Mouse (Mus musculus) stomach, postnatal 0 days (tissue): ENCODE measurements around the gene Rnf187. TPM values are rescaled to one million over a fixed set of nuclear protein-coding genes. Genes with fewer than 3 reads are reported as not detected.

Source experiments
- ATAC-seq: fragments of 200-750 bp; cut with Nextera tagmentation; 2 replicates; pipeline ENCODE4 v1.8.0; 2017; ENCODE audit not compliant: low FRiP score, low TSS enrichment
- DNase-seq: peaks from one replicate; pipeline ENCODE4 v3.0.0-alpha.2; 2016; ENCODE audit warnings: low spot score
- H3K27ac ChIP-seq: fragments of 300-500 bp; sonication (generic); replicated peaks from 2 replicates; pipeline ENCODE4 v1.5.1; 2014; ENCODE audit warnings: mild to moderate bottlenecking, control low read depth
- H3K27me3 ChIP-seq: fragments of 300-500 bp; sonication (generic); 2 replicates; pipeline ENCODE4 v1.6.1; 2014; ENCODE audit warnings: low read length; ENCODE audit not compliant: control insufficient read depth, insufficient read depth
- H3K36me3 ChIP-seq: fragments of 300-500 bp; sonication (generic); 2 replicates; pipeline ENCODE4 v1.6.1; 2014; ENCODE audit warnings: low read length, mixed read lengths; ENCODE audit not compliant: control insufficient read depth, insufficient read depth
- H3K4me1 ChIP-seq: fragments of 300-500 bp; sonication (generic); replicated peaks from 2 replicates; pipeline ENCODE4 v1.6.1; 2014; ENCODE audit warnings: antibody characterized with exemption; ENCODE audit not compliant: control insufficient read depth, insufficient read depth
- H3K4me2 ChIP-seq: fragments of 300-500 bp; sonication (generic); replicated peaks from 2 replicates; pipeline ENCODE4 v1.6.1; 2014; ENCODE audit warnings: low read depth, mild to moderate bottlenecking, control low read depth, moderate library complexity
- H3K4me3 ChIP-seq: fragments of 300-500 bp; sonication (generic); 2 replicates; pipeline ENCODE4 v1.5.1; 2014; ENCODE audit warnings: low read depth, low read length, control low read depth
- H3K9ac ChIP-seq: fragments of 300-500 bp; sonication (generic); 2 replicates; pipeline ENCODE4 v1.6.1; 2014; ENCODE audit warnings: mild to moderate bottlenecking, low read length, control low read depth, mixed read lengths
- H3K9me3 ChIP-seq: fragments of 300-500 bp; sonication (generic); 2 replicates; pipeline ENCODE4 v1.6.1; 2016; ENCODE audit warnings: low read length; ENCODE audit not compliant: control insufficient read depth
- CTCF ChIP-seq: IDR thresholded peaks from 2 replicates; pipeline ENCODE4 v1.5.1; 2016; ENCODE audit warnings: antibody characterized with exemption, low read depth, mild to moderate bottlenecking, moderate library complexity
- EP300 ChIP-seq: optimal IDR thresholded peaks from 2 replicates; pipeline ENCODE3; 2016; ENCODE audit warnings: antibody characterized with exemption
- WGBS: fragments of 180-500 bp; shearing (Covaris S2); extraction: QIAGEN DNeasy Blood & Tissue Kit; methylation state at CpG from one replicate; pipeline ENCODE4 v1.1.7; 2014; 5-methylcytosine and 5-hydroxymethylcytosine counted together
- microRNA-seq: library from miRNA; unstranded; fragments of <30 nt; microRNA quantifications from one replicate; pipeline ENCODE4, GENCODE M21; 2016
- polyA plus RNA-seq: library from polyadenylated mRNA; unstranded; fragments of >200 nt; fragmentation: Nextera tagmentation; extraction: Ambion mirVana; gene quantifications from 2 replicates; pipeline ENCODE4 v1.2.1, GENCODE M21; 2015

The Rnf187 gene
- polyA plus RNA-seq, 1 experiment from 2014 or later = 136 TPM

DNA sequence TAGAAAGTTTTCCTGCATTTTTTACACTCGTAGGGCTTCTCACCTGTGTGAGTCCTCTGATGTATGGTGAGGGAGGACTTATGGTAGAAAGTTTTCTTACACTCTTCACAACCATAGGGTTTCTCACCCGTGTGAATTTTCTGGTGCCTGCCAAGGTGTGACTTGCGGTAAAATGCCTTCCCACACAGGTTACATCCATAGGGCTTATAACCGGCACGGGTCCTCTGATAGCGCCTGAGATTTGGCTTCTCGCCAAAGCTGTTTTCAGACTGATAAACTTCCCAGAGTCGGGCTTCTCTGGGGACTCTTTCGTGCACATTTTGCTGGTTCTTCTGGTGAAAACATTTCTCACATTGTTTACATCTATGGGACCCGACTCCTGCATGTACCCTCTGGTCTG is 48.2 kb downstream of the Rnf187 start:
- Histone ChIP-seq H3K9ac (no peak overlapping the region), H3K9me3 (no peaks in the 10 kb centered on the region), H3K4me2 (no peak overlapping the region), H3K4me3 (no peak overlapping the region), H3K27me3 (no peaks in the 10 kb centered on the region), H3K27ac (no peak overlapping the region), H3K4me1 (no peaks in the 10 kb centered on the region), H3K36me3 (peaks cover 12% of the 10 kb centered on the region)
- no peak for TF ChIP-seq CTCF
- TF ChIP-seq EP300 = no peak
- DNase-seq (no peak), ATAC-seq (no peak)
- WGBS = 83% methylated on average over 10 of the region's 10 CpGs

DNA sequence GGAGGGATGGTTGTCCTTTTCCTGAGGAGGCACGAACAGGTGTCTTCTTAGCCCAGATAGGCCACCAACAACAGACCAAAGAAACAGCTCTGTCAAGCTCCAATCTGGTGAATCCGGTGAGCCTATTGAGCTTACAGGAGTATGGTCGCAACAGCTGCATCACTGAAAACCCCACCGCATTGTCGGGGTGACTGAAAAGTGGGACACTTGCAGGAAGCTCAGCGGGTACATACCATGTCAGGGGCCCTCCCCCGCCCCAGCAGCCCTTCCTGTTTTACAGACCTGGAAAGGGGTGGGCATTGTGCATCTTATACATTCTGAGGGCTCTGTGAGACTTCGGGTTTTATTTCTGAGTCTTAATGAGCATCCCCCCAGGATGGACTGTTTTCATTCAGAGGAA is 55.0 kb downstream of the Rnf187 start:
- H3K9me3 ChIP-seq = no peaks in the 10 kb centered on the region
- H3K4me1 ChIP-seq = no peaks in the 10 kb centered on the region
- TF ChIP-seq CTCF (no peak), EP300 (no peak)
- peaks cover 10% of the 10 kb centered on the region; the same call in 1 of the 2 replicates for H3K36me3 ChIP-seq
- ATAC-seq (no peak), DNase-seq (no peak)
- no peak overlapping the region for H3K4me3 ChIP-seq
- H3K27ac ChIP-seq = no peak overlapping the region
- 91% methylated on average over 8 of the region's 8 CpGs for WGBS
- H3K27me3 ChIP-seq = no peaks in the 10 kb centered on the region
- H3K9ac ChIP-seq = no peak overlapping the region
- H3K4me2 ChIP-seq = no peak overlapping the region

Small RNAs within 50 kb of the gene (microRNA-seq; reads per million reads assigned to microRNA genes)
- not detected for gene Gm44313

Other genes with a start within 250 kb of the Rnf187 start
- gene Olfr319, start 239.8 kb downstream of the Rnf187 start, polyA plus RNA-seq = not detected in 2 replicates
- not detected in 2 replicates for gene Olfr318, start 214.9 kb downstream of the Rnf187 start, polyA plus RNA-seq
- 0.06 TPM in 1 of 2 replicates, not detected in the other for gene Olfr317, start 199.7 kb downstream of the Rnf187 start, polyA plus RNA-seq
- gene Olfr316, start 186.2 kb downstream of the Rnf187 start, polyA plus RNA-seq = not detected in 2 replicates
- not detected in 2 replicates for gene Olfr315, start 165.7 kb downstream of the Rnf187 start, polyA plus RNA-seq
- gene Olfr314, start 156.0 kb downstream of the Rnf187 start, polyA plus RNA-seq = not detected in 2 replicates
- gene Fam183b, start 137.0 kb downstream of the Rnf187 start, polyA plus RNA-seq = 3.1 and 3.7 TPM in 2 replicates
- gene Olfr313, start 123.9 kb downstream of the Rnf187 start, polyA plus RNA-seq = not detected in 2 replicates
- 0.04 TPM in 1 of 2 replicates, not detected in the other for gene Olfr312, start 109.7 kb downstream of the Rnf187 start, polyA plus RNA-seq
- gene Olfr311, start 99.7 kb downstream of the Rnf187 start, polyA plus RNA-seq = 0.08 TPM in 1 of 2 replicates, not detected in the other
- gene Gm12258, start 91.8 kb downstream of the Rnf187 start, polyA plus RNA-seq = 2.4 and 2.6 TPM in 2 replicates
- gene 2810021J22Rik, start 71.7 kb downstream of the Rnf187 start, polyA plus RNA-seq = 2.6 and 3.2 TPM in 2 replicates
- 1.6 and 1.9 TPM in 2 replicates for gene Zfp39, start 34.7 kb downstream of the Rnf187 start, polyA plus RNA-seq
- gene Btnl10, start 21.0 kb downstream of the Rnf187 start, polyA plus RNA-seq = 0.04 TPM in 1 of 2 replicates, not detected in the other
- gene Hist3h2ba, start 10.0 kb upstream of the Rnf187 start, polyA plus RNA-seq = 7.5 and 8.9 TPM in 2 replicates
- gene Hist3h2a, start 15.8 kb upstream of the Rnf187 start, polyA plus RNA-seq = 18.7 and 19.1 TPM in 2 replicates
- gene Trim17, start 15.8 kb upstream of the Rnf187 start, polyA plus RNA-seq = 0.05 and 0.08 TPM in 2 replicates
- gene Trim11, start 39.2 kb upstream of the Rnf187 start, polyA plus RNA-seq = 9.9 and 11.0 TPM in 2 replicates
- gene Obscn, start 197.5 kb upstream of the Rnf187 start, polyA plus RNA-seq = 0.24 and 0.28 TPM in 2 replicates
- 5.5 and 5.9 TPM in 2 replicates for gene Iba57, start 224.8 kb upstream of the Rnf187 start, polyA plus RNA-seq
- gene Gjc2, start 244.3 kb upstream of the Rnf187 start, polyA plus RNA-seq = 2.1 and 2.4 TPM in 2 replicates